Mouse (Mus musculus): ENCODE results near the gene Sf3a3.
A peak's percentile ranks its signal among the peaks of the same experiment; 100 is the strongest.

The Sf3a3 gene

GRCm38 (mm10) chr4:124714545-124715481 lies at the start of gene Sf3a3:
Gene Sf3a3 (plus strand): TSS chr4:124714776.
- peak; percentile 91 for DNase-seq (ENCODE audit: low read depth, low spot score)

DNA sequence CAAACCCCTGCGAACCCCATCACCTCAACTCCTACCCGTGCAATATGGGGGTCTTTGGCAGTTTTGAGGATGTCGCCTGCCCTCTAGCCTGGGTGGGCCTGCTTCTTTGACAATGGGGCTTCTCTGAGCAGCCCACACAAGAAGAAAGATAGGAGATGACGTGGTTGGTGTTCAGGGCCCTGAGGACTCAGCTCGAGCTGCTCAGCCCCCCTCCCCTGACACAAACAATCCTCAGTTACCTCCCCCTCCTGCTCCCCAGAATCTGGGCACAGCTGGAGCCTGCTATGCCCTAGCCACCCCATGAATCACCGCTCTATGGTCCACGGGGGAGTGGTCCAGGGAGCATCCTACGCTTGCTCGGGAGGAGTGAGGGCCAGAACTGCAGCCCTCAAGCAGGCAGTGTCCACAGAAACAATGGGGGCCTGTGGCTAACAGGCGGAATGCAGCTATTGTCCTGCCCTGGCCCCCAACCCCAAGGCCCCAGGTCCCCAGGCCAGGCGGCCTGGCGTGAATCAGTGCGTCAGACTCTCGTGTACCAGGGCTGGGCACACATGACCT lies 47.0 kb upstream of the Sf3a3 start:
- no peak for DNase-seq (ENCODE audit: low read depth, low spot score)

DNA sequence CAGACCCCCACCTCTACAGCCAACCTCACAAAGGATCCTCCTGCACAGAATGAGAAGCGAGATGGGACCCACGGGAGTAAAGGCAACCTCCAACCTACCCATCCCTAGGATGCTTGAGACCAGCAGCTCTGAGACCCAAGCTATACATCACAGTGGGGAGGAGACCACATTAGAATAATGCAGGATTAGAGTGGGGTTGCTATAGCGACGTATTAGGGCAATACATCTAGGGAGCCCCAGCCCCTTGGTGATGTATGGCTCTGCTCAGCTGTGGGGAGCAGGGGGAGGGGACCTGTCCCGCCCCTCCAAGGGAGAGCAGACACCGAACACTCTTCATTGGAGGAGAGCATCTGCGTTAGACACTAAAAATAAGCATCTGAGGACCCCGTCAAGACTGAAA lies 46.5 kb upstream of the Sf3a3 start:
- no peak for DNase-seq (ENCODE audit: low read depth, low spot score)

- no peak for DNase-seq (ENCODE audit: low read depth, low spot score)
These were observed 44.3 kb upstream of the Sf3a3 start for GRCm38 (mm10) chr4:124670232-124670631.

DNA sequence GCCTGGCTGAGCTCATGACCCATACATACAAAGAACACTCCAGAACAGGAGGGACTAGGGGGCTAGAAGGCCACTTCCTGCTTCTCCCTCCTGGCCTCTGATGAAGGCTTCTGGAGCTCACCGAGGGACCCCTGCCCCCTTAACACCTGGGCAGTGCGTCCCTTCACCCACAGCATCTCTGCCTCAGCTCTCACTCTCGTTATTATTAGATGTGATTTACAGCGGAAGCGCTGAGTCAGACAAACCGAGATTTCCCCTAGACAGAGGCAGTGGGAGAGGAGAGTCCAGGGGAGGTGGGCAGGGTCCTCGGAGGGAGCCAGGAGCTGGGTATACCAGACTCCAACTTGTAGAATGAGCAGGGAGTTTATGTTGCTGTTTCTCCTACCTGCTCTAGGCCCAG lies 43.0 kb upstream of the Sf3a3 start:
- DNase-seq (ENCODE audit: low read depth, low spot score) = no peak

GRCm38 (mm10) chr4:124672347-124673320 lies 41.9 kb upstream of the Sf3a3 start:
- DNase-seq (ENCODE audit: low read depth, low spot score) = peak; percentile 59

- no peak for DNase-seq (ENCODE audit: low read depth, low spot score)
These were observed 40.1 kb upstream of the Sf3a3 start for GRCm38 (mm10) chr4:124674334-124675032.

DNA sequence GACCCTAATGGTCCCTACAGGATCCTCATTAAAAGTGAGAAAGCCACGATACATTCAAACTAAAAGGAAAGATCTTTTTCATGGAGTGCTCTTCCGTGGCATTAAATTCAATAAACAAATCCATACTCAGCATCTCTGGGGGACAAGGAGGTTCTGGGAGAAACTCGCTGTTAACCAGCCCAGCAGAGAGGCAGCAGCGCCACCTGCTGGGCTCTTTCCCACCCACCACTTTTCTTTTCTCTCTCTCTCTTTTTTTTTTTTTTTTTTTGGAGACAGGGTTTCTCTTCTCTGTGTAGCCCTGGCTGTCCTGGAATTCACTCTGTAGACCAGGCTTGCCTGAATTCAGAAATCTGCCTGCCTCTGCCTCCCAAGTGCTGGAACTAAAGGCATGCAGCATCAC lies 39.5 kb upstream of the Sf3a3 start:
- DNase-seq (ENCODE audit: low read depth, low spot score) = peak; percentile 57

GRCm38 (mm10) chr4:124675958-124676357 lies 38.6 kb upstream of the Sf3a3 start:
- DNase-seq (ENCODE audit: low read depth, low spot score) = no peak

- DNase-seq (ENCODE audit: low read depth, low spot score) = no peak
These were observed 32.3 kb upstream of the Sf3a3 start for GRCm38 (mm10) chr4:124682270-124682669.

GRCm38 (mm10) chr4:124683474-124683873 lies 31.1 kb upstream of the Sf3a3 start:
- no peak for DNase-seq (ENCODE audit: low read depth, low spot score)

GRCm38 (mm10) chr4:124685004-124685403 lies 29.6 kb upstream of the Sf3a3 start:
- DNase-seq (ENCODE audit: low read depth, low spot score) = no peak

- no peak for DNase-seq (ENCODE audit: low read depth, low spot score)
These were observed 29.1 kb upstream of the Sf3a3 start for GRCm38 (mm10) chr4:124685453-124685852.

DNA sequence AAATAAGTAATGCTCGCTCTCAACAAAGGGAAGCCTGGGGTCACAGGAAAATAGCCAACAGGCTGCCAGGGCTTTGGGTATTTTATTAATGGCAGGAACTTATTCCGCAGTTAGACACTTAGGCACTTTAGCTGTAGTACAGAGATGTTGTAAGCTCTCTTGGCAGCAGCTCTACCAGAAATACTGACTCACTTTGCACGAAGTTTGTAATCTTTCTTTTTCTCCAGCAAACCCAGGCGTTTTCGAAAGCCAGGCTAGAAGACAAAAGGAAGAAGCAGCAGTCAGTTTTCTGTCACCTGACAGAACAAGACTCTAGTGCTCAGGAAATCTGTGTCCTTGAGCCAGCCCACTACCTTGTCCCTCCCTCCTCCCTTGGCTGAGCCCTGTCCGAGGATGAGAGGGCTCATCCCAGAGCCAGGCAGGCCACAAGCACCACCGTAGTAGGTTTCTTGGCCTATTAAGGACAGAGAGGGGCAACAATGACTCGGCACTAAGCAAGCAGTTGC lies 28.6 kb upstream of the Sf3a3 start:
- no peak for DNase-seq (ENCODE audit: low read depth, low spot score)

GRCm38 (mm10) chr4:124691455-124691854 lies 23.1 kb upstream of the Sf3a3 start:
- no peak for DNase-seq (ENCODE audit: low read depth, low spot score)

DNA sequence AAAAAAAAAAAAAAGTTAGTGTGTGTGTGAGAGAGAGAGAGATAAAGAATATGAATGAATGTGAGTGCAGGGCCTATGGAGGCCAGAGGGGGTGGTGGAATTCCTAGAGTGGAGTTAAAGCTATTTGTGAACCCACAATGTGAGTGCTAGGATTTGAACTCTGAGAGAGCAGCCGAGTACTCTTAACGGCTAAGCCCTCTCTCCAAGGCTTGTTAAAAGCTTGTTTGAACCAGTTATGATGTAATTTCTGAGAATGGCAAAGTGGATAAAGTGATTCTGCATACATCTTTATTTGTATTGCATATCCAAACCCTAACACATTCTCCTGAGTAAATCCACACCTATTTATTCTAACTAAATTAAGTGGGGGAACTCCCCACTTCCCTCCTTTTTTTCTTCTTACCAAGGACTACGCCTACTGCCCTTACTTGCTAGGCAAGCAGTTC lies 22.1 kb upstream of the Sf3a3 start:
- DNase-seq (ENCODE audit: low read depth, low spot score) = no peak

- peak; percentile 72 for DNase-seq (ENCODE audit: low read depth, low spot score)
These were observed 21.3 kb upstream of the Sf3a3 start, which contains the start of gene Utp11 for GRCm38 (mm10) chr4:124693135-124693894. Gene Utp11 (minus strand): TSS chr4:124693600.

DNA sequence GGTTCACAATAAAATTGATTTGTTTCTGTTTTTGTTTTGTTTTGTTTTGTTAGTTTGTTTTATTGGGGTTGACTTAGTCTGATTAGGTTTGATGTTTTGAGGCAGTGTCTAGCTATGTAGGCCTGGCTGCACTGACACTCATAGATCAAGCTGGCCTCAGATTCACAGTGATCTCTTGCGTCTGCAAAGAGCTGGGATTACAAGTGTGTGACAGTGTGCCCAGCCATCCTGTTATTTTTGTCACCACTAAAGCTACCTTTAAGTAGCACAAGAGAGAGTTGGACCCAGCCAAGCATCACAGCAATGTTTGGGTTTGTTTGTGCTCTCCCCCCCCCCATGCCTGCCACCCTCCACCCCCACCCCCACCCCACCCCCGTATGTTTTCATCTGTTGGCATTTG lies 20.0 kb upstream of the Sf3a3 start:
- no peak for DNase-seq (ENCODE audit: low read depth, low spot score)

DNA sequence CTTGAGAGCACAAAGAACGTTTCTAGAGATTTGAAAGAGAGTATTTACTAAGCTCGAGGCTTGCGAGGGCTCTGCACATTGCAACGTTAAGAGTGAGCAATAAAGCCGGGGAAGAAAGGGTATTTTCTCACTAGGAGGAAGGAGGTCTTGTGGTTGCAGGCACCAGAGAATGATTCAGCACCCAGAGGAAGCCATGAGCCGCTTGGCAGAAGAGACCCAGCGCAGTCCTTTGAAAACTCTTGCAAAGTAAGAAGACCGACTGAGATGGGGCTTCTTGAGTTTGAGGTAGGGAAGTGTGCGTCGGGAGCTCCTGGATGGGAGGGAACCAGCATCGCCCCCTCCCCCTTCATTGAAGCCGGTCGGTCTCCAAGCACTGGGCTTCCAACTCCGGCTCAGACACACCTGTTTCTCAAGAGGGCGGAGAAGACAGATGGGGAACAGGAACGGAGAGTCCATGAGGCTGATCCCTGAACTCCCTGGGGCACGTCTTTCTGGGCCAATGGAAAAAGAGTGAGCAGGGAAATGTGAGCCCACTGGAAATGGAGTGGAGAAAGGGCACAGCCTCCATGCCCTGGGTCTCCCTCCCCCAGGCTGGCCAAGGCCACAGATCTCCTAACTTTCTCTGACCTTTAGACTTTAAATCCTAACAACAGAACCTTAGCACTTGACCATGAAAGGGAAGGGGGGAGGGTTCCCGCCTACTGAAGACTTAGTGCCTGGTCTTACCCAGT lies 18.6 kb upstream of the Sf3a3 start:
- DNase-seq (ENCODE audit: low read depth, low spot score) = no peak

All from brain, embryonic 18.5 days (tissue).